Mouse (Mus musculus) urinary bladder, adult 2 months (tissue): Measurements from ENCODE around the gene Gm11549. TPM values are rescaled to one million over a fixed set of nuclear protein-coding genes. Genes with fewer than 3 reads are reported as not detected.

Source experiments
- DNase-seq: peaks from one replicate; pipeline ENCODE4 v3.0.0; 2022; ENCODE audit warnings: low spot score
- polyA plus RNA-seq: library from polyadenylated mRNA; depleted of rRNA; stranded (reverse); fragments of >200 nt; gene quantifications from 2 replicates; pipeline ENCODE4 v1.2.3, GENCODE M21; 2012

Gene Gm11549
- polyA plus RNA-seq, 1 experiment = 0.07 TPM

DNA sequence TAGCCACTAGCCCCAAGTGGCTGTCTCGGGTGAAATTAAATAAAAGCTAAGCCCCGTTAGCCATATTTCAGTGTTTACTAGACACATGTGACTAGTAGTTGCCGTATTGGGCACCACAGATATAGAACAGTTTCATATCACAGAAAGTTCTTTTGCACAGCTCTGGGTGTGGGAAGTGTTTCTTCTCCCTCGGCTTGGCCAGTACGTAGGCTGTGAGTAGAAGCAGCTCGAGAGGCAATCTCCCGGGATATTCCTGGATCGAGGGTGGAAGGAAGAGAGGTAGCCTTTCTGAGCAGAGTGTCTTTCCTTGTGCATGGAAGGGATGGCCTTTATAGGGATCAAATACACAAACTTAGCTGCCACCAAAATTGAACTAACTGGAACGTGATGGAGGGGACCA is 5.4 kb downstream of the Gm11549 start:
- no peak for DNase-seq

DNA sequence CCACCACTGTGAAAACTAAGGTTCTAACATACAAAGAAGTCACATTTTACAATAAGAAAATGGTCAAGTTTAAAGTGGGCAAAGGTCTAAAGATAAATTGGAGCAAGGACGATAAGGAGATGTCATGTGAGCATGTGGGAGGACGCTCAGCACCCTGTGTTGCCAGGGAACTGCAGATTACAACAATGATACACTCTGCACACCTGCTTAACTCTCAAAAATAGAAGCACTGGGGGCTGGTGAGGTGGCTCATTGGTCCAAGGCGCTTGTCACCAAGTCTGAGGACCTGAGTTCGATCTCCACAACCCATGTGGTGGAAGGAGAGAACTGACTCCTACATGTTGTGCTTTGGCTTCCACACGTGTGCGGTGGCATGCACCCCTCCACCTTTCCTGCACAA is 10.1 kb downstream of the Gm11549 start:
- DNase-seq = no peak

DNA sequence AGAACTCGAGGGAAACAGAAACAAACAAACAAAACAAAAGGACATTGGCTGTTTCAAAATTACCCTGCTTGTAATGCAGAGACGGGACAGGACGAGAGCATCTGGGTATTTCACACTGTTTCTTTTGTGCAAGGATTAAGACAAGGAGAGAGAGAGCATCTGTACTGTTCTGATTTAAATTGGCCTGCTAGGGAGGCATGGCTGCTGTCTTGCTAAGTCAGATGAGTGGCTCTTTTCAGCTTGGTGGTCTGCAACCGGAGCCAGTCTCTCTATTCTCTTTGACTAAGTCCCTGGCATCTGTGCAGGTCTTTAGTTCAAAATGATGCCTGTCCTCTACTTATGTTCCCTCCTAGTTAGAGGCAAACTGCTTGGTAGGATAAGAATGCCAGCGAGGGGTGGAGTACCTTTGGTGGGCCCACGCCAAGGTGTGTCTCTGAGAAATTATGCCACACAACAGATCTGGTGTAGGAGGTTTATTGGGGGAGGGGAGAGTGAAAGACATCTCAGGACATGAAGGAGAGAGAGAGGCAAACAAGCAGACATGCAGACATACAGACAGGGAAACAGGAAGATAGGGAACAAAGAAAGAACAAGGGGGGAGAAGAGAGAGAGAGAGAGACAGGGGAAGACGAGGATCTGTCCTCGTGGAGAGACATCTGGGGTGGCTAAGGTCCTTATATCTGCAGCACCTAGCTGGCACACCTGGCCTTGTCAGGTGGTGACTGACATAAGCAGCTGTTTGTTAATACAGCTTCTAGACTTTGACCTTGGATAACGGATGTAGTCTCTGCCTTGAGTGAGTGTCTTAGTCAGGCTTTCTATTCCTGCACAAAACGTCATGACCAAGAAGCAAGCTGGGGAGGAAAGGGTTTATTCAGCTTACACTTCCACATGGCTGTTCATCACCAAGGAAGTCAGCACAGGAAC is 15.5 kb downstream of the Gm11549 start:
- DNase-seq = no peak

DNA sequence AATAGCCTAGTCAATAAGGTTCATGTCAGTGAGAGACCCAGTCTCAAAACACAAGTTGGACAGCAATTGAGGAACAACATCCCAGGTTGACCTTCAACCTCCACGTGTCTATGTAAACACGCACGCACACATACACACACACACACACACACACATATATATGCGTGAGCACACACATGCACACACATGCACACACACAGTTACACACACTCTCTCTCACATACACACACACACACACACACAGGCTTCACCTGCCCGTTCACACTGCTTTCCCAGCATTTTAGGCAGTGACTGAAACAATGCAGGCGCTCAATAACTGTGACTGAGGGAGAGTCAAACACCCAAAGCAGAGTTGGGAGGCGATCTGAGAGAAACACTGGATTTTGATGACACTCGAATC is 16.3 kb downstream of the Gm11549 start:
- DNase-seq = no peak

DNA sequence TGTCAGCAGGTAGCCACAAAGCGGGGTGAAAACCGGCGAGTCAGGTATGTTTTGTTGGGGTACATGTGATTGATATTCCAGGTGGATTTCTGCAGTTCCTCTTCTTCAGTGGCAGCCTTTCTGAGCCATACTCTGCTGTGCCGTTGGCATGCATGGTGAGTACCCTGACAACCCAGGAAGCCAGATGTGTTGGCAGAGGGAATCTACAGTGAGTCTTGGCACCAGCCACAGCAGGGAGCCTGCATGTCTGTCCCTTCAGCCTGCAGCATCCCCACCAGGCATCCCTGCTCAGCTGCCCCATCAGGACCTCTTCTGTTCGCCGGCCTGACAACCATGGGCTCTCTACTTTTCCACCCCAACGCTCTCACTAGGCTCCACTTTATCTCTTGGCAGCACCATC is 20.1 kb downstream of the Gm11549 start:
- no peak for DNase-seq

DNA sequence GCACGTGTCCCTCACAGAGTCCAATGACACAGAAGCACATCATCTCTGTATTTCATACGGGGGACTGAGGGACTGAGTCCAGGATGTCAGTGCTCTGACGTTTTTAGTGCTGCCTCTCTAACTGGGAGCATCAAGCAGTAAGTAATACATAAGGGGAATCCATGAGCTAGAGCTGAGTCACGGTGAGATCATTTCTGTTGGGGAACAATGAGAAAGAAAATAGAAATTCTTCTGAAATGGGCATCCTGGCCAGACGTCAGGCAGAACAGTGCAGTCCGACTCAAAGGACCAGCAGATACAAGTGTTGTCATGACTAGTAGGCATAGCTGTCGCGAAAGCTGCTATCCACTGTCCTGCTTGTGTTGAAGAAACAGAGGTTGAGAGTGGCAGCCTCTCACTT is 20.6 kb downstream of the Gm11549 start:
- no peak for DNase-seq

DNA sequence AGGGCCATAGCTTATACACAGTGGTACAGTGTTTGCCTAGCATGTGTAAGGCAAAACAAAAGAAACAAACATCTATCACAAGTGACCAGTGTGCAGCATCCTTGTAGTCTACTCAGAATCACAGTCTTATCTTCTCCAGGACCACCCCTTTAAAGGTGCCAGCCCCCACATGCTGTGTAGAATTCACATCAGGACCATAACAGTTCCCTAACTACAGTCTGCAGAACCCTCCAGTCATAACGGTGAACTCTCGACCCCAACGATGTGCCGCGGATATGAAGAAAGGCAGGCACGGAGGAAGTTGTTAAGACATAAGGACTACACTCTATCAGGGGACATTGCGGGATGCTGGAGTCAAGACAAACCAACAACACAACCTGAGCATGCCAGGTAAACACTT is 22.2 kb downstream of the Gm11549 start:
- no peak for DNase-seq

DNA sequence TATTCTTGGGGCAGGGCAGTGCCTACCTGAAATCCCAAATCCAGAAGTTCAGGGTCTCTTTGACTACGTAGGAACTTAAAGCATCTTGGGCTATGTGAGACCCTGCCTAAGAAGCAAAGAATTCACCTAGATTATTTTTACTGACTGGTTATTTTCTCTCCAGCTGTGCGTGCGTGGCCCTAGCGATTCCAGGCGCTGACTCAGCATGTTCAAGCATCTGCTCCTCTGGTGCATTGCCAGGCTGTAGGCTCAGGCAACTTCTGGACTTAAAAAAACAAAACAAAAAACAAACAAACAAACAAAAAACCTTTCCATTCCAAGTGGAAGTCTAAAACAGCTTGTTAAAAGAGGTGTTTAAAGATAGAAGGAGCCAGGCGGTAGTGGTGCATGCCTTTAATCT is 23.4 kb downstream of the Gm11549 start:
- no peak for DNase-seq

DNA sequence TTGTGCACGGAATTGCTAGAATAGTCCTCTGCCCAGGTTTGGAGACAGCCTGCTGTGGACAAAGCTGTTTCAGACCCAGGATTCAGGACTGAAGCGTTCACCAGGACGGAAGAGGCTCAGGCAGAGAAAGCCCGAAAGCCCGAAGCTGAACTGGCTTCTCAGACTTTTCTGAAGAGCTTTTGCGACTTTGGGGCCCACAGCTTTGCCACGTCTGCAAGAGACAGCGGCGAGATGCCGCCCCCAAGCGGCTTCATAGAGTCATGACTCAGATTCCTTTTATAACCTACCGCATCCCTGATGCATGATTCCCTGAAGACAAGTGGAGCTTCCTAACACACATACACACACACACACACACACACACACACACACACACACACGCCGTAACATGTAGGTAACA is 24.9 kb downstream of the Gm11549 start:
- DNase-seq = peak; percentile 44

DNA sequence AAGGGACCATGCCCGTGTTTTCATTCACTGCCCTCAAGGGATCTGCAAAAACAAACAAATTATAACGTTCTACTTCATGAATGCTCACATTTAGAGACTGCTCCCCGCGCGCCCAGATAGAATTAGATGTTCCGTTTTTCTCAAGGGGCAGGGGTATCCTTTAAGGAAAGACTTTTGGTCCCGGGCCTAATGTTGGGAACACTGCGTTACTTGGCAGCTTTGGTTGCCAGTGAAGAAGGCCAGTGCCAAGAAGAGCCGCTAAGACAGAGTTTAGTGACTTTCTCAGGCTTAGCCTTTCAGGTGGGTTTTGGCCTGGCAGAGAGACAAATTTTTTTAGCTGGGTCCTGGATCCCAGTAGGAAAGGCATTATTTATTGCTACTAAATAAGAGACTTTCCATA is 25.3 kb downstream of the Gm11549 start:
- DNase-seq = no peak

DNA sequence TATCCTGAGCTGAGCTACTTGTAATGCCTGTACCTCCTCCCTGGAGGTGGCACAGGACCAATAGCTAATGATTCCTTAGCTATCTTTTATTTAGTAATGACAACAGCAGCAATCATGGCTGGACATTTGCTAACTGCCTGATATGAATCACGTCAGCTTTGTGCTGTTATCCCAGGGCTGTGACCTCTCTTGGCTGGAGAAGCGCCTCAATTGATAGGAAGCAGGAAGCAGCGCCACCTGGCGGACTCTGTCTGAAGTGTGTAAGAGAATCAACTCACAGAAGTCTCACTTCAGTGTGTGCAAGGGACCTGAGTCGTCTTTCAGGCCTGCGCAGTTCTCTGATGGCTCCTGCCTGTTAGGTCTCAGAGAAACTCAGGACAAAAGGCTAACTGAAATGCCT is 26.2 kb downstream of the Gm11549 start:
- DNase-seq = peak; percentile 82

DNA sequence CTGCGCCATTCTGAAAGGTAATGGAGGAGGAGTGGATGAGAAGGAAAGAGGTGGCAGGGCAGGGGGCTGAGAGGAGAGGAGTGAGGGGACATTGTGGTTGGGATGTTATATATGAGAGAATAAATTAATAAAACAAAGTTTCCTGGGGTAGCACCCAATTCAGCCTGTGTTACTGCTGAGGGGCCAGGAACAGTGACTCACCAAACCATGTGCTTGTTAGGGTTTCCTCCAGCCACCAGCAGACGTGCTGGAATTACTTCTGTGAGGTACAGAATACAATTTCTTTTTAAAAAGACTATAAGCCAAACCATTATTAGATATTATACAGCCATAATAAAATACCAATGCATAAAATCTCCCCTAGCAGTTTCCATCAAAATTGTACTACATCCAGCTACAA is 27.0 kb downstream of the Gm11549 start:
- no peak for DNase-seq

DNA sequence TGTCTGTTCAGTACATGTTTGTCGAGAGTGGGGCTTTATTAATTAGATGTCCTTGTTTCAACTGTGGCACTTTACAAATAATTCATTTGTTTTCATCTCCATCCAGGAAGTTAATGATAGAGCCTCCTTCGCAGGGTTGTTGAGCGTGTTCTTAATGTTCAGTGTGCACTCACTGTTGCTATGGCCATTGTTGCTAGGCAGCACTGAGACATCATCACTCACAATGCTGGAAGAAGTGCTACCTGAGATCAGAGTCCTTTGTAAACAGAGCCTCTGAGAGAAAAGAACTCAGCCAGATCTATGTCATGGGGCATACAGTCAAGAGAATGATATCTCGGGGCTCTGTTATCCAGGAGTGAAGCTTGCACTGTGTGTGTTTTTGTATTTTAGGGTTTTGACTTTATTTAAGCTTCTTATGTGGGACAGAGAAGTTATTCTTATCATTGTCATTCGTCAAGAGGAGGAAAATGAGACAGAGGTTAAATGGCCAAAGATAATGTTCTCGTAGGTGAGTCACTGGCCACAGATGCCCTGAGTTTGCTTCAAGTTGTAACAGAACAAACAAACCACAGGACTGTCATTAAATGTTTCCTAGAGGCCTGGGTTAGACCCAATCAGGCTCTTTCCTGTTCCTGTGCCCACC is 27.9 kb downstream of the Gm11549 start:
- no peak for DNase-seq

DNA sequence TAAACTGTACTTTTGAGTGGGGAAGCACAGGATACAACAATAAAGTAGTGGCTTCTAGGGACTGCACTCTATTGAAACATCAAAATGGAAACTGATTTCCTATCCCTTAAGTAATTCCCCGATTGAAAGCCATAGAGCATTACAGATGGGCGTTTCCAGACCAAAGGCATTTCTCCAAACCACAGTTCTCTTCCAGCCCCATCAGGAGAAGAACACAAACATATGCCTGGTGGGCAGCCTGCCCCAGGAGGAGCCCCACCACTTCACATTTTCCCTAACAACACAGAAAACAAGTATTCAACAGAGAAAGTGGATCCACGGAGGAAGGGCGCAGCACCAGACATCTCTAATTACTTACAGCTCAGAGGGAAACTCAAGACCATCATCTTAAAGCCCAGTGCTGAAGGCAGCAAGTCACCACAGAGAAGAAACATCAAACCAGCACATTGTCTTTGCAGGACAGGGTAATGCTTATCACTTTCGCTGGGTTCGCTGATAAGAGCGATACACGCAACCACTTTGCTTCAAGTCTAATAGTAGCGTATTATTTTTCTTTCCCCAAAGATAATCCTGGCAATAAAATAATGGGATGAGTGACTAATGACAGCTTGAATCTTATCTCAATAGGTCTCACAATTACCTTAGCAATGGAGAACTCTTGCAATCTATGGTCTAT is 28.8 kb downstream of the Gm11549 start:
- DNase-seq = no peak

DNA sequence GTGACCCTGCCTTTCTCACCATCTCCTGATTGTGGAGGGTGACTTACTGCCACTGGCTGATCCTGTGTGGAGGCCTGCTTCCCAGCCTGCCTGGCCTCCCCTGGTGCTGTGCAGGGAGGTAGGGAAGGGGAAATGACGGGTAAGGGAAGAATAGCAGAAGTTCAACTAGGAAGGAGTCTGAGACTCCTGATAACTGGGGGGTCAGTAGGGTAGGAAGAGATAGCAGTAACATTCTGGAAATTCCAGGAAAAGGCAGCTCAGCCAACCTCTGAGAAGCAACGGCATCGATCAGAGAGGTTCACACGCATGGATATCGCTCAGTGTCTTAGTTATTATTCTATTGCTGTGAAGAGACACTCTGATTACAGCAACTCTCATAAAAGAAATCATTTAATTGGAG is 30.1 kb downstream of the Gm11549 start:
- DNase-seq = no peak

DNA sequence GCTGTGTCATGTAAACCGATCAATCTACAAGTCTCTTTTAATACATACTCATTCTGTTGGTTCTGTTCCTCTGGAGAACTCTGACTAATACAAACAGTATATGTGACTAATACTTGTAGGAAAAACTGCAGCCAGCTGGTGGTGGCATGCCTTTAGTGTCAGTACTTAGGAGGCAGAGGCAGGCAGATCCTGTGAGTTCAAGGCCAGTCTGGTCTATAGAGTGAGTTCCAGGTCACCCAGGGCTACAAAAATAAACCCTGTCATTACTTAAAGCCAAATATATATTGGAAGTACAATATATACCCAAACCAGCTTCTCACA is 32.1 kb downstream of the Gm11549 start:
- no peak for DNase-seq

DNA sequence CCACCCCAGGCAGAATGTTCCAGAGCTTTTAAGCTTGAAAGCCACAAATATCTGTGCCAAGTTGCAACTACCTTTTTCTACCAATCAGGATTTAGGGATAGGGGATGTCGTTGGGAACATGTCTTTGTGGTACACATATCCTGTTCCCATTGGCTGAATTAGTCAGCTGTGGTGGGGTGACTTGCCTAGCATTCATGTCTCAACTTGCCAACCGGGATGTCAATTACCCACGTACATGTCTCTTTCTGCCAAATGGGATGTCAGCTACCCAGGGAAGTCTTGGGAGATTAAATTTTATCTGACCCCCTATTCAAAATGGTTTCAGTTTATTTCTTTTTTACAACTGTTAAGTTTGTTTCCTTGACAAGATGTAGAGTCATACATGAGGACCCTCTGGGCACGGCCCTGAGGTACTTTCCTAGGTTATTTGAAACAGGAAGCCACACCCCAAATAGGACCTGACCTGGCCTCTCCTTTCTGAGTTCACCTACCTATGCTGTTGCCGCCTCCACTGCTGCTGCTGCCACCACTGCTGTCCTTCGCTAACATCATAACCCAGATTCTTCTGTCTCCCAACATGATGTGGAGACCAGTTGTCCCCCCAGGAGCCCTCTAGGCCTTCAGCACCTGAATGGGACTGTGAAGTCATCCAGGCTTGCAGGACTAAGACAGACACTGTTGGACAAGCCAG is 32.6 kb downstream of the Gm11549 start:
- no peak for DNase-seq

DNA sequence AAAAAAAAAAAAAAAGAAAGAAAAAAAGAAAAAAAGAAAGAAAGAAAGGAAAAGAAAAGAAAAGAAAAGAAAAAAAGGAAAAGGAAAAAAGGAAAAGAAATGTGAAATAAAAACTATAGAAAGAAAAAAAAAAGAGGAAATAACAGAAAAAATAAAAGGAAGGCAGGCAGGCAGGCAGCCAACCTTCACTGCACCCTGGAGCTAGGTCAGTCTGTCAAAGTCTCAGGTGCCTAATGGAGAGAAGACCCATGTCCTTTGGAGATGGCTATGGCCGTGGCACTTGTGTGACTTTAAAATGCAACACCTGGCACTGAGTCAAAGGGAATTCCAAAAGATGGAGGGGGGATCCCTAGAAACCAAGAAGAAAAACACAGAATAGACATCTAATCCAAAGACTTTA is 33.2 kb downstream of the Gm11549 start:
- DNase-seq = no peak

DNA sequence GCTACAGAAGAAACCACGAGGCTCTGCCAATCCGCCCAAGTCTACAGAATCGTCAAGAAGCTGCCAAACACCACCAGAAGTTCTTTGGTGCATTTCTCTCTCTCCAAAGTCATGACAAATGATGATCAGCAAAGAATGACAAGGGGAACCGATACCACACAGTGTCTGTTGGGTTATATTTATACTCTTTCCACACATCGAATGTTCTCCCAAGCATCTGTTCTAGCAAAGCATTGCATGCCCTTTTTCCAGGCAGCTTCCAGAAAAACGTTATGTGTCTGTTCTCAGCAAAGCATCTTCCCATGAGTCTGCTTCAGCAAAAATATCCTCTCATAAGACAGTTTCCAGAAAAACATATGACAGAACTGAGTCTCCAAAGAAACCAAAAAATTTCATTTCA is 34.7 kb downstream of the Gm11549 start:
- DNase-seq = no peak

DNA sequence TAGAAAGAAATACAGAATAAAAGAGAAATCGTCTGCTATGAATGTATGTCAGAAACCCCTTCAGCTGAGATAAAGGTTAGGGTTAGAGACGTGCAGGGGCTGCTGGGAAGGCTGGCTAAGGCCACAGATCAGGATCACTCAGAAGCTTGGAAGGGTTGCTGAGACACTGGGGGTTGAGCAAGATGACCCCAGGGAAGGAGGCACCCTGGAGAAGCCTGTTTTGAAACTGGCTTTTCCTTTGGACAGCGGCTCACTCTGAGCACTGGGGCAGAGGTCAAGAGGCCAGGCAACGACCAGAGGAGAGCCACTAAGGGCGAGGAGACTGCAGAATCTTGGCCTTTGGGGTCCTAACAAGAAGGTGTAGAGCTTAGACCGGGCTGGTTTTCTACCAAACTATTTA is 35.4 kb downstream of the Gm11549 start:
- DNase-seq = no peak

DNA sequence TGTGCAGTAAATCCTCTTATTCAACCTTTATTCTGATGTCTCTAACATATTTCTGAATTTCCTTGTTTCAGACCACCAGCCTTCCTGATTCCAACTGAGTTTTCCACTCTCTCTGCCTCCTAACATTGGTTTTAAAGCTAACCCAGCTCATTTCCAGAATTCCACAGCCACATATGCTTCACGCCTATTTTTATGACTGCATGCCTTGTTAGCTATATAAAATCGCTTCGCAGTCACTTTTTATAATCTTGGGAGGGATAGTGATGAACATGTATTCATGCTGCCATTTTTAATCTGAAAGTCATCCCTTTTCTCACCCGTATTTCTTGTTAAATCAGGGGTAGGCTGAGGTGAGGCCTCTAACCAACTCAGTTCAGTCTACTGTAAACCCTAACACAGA is 37.3 kb downstream of the Gm11549 start:
- no peak for DNase-seq

DNA sequence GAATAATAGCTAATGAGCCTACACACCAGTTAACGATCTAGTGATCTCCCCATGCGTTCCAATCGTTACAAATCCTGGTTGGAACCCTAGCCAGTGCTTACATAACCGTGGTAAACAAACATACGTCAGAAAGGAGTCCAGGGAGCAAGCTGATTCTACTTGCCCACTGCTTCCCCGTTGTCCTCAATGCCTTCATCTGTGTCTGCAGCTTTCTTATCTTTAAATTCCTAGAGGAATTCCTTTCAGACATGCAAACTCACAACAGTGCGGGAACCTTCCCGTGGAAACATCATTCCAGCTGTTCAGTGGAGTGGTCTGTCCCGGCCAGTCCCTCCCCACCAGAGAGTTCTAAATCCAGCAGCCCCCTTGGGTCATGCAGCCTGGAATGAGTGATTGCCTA is 38.7 kb downstream of the Gm11549 start:
- no peak for DNase-seq
